Mouse (Mus musculus) limb, embryonic 15.5 days (tissue): ENCODE results near the gene Zfp454. TPM values are rescaled to one million over a fixed set of nuclear protein-coding genes. Genes with fewer than 3 reads are reported as not detected.
A peak's percentile ranks its signal among the peaks of the same experiment; 100 is the strongest.

Experiments
- ATAC-seq: fragments of 200-750 bp; cut with Nextera tagmentation; 2 replicates; pipeline ENCODE4 v1.8.0; 2017; ENCODE audit warnings: low read depth, moderate TSS enrichment; ENCODE audit not compliant: insufficient number of reproducible peaks, low FRiP score, low TSS enrichment
- H3K27ac ChIP-seq: fragments of 300-500 bp; sonication (generic); 2 replicates; pipeline ENCODE4 v1.5.1; 2015; ENCODE audit warnings: moderate library complexity, mild to moderate bottlenecking, inconsistent platforms
- H3K27me3 ChIP-seq: fragments of 300-500 bp; sonication (generic); 2 replicates; pipeline ENCODE4 v1.6.1; 2015; ENCODE audit warnings: inconsistent platforms
- H3K36me3 ChIP-seq: fragments of 300-500 bp; sonication (generic); 2 replicates; pipeline ENCODE4 v1.6.1; 2015; ENCODE audit warnings: inconsistent platforms
- H3K4me1 ChIP-seq: fragments of 300-500 bp; sonication (generic); 2 replicates; pipeline ENCODE4 v1.6.1; 2015; ENCODE audit warnings: inconsistent platforms
- H3K4me2 ChIP-seq: fragments of 300-500 bp; sonication (generic); 2 replicates; pipeline ENCODE4 v1.6.1; 2015; ENCODE audit warnings: mild to moderate bottlenecking, inconsistent platforms
- H3K4me3 ChIP-seq: fragments of 300-500 bp; sonication (generic); 2 replicates; pipeline ENCODE4 v1.5.1; 2015; ENCODE audit warnings: mild to moderate bottlenecking, inconsistent platforms
- H3K9ac ChIP-seq: fragments of 300-500 bp; sonication (generic); 2 replicates; pipeline ENCODE4 v1.6.1; 2015; ENCODE audit warnings: inconsistent platforms
- H3K9me3 ChIP-seq: fragments of 300-500 bp; sonication (generic); 2 replicates; pipeline ENCODE4 v1.6.1; 2016; ENCODE audit warnings: inconsistent platforms
- WGBS: fragments of 180-500 bp; shearing (Covaris S2); methylation state at CpG from one replicate; pipeline ENCODE4 v1.1.7; 2015; 5-methylcytosine and 5-hydroxymethylcytosine counted together
- polyA plus RNA-seq: library from polyadenylated mRNA; unstranded; fragments of >200 nt; fragmentation: Nextera tagmentation; extraction: Ambion mirVana; gene quantifications from 2 replicates; pipeline ENCODE4 v1.2.1, GENCODE M21; 2015

Gene Zfp454
- polyA plus RNA-seq, 1 experiment from 2014 or later, result 8.2 TPM

DNA sequence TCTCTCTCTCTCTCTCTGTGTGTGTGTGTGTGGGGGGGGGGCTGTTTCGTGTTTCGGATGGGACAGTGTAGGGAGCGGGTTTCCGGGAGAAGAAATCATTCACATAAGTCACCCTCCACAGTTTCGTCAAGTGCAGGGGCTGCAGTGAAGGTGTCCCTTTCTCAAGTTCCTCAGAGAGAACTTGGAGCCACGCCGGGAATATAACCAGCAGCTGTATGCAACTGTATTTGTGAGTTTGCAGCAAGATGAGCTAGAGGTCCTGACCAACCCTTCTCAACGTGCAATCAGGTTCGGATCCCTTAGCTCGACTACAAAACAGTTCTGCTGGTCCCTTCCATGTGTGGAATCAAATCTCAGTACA is 538 bp downstream of the Zfp454 start:
- peak overlapping the region; percentile 68 for H3K27ac ChIP-seq
- peak overlapping the region; percentile 72 for H3K4me2 ChIP-seq
- peaks cover 6% of the 10 kb centered on the region for H3K4me1 ChIP-seq
- ATAC-seq, result no peak
- peak overlapping the region; percentile 24 for H3K9ac ChIP-seq
- H3K27me3 ChIP-seq, result no peaks in the 10 kb centered on the region
- H3K9me3 ChIP-seq, result no peaks in the 10 kb centered on the region
- H3K4me3 ChIP-seq, result peak overlapping the region; percentile 48
- H3K36me3 ChIP-seq, result peaks cover 36% of the 10 kb centered on the region
- 8% methylated on average over 10 of the region's 10 CpGs for WGBS

- no peaks in the 10 kb centered on the region for H3K9me3 ChIP-seq
- H3K4me2 ChIP-seq, result peak overlapping the region; percentile 72
- H3K27me3 ChIP-seq, result no peaks in the 10 kb centered on the region
- no peak for ATAC-seq
- peak overlapping the region; percentile 24; the same call in 1 of the 2 replicates for H3K9ac ChIP-seq
- peak overlapping the region; percentile 48 for H3K4me3 ChIP-seq
- H3K36me3 ChIP-seq, result peaks cover 39% of the 10 kb centered on the region
- WGBS, result 44% methylated on average over 8 of the region's 8 CpGs
- peaks cover 6% of the 10 kb centered on the region for H3K4me1 ChIP-seq
- H3K27ac ChIP-seq, result no peak overlapping the region
Measured at GRCm38 (mm10) chr11:50886231-50886932, 1.1 kb downstream of the Zfp454 start.

DNA sequence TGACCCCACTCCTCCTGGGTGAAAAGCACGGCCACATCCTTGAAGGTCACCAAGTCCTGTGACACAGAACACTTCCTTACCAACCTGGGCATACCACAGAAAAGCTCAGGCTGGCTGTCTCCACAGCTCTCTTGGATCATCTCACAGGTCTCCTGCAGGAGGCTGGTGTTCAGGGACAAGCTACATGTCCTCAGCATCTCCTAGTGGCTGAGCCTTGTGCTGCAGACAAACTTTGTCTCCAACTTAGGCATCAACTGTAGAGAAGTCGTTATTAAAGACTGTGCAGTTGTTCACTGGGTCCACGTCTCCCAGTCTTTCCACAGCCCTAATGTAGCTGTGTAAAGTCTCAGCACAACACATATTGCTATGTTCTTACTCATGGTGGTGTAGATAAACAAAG is 3.7 kb downstream of the Zfp454 start:
- H3K4me2 ChIP-seq, result no peak overlapping the region
- H3K4me1 ChIP-seq, result peaks cover 6% of the 10 kb centered on the region
- no peak overlapping the region for H3K9ac ChIP-seq
- no peaks in the 10 kb centered on the region for H3K27me3 ChIP-seq
- H3K4me3 ChIP-seq, result no peak overlapping the region
- H3K36me3 ChIP-seq, result peaks cover 63% of the 10 kb centered on the region
- H3K9me3 ChIP-seq, result no peaks in the 10 kb centered on the region
- no peak overlapping the region for H3K27ac ChIP-seq
- ATAC-seq, result no peak
- 82% methylated on average over 3 of the region's 3 CpGs for WGBS

DNA sequence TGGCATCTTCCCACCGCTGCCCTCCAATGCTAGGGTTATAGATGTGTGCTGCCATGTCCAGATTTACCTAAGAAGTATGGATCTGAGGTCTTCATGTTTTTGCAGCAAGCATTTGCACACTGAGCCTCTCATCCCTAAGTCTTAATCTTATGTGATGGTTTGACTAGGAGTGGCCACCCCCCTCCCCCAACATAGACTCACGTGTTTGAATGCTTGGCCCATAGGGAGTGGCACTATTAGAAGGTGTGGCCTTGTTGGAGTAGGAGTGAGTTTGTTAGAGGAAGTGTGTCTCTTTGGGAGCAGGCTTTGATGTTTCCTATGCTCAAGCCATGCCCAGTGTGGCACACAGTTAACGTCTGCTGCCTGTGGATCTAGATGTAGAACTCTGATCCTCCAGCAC is 8.8 kb downstream of the Zfp454 start:
- Histone ChIP-seq H3K4me1 (no peaks in the 10 kb centered on the region), H3K9ac (no peak overlapping the region), H3K4me2 (no peak overlapping the region), H3K27ac (no peak overlapping the region), H3K4me3 (no peak overlapping the region), H3K9me3 (peaks cover 16% of the 10 kb centered on the region), H3K36me3 (peaks cover 84% of the 10 kb centered on the region), H3K27me3 (no peaks in the 10 kb centered on the region)
- no peak for ATAC-seq
- 90% methylated on average over 3 of the region's 3 CpGs for WGBS

DNA sequence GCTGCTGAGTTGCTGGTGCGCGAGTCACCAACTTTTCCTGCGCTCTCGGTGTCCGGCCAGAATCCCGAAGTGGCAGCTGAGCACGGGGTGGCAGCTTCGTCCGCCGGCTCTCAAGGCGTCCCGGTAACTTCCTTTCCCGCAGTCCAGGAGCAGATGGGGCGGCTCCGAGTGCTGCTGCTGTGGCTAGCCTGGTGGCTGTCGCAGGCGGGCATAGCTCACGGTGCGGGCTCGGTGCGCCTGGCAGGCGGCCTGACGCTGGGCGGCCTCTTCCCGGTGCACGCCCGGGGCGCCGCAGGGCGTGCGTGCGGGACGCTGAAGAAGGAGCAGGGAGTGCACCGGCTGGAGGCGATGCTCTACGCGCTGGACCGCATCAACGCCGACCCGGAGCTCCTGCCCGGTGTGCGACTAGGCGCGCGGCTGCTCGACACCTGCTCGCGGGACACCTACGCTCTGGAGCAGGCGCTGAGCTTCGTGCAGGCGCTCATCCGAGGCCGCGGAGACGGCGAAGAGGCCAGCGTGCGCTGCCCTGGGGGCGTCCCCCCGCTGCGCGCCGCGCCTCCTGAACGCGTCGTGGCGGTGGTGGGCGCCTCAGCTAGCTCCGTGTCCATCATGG is 36.4 kb downstream of the Zfp454 start:
- H3K9me3 ChIP-seq, result no peaks in the 10 kb centered on the region
- H3K27ac ChIP-seq, result no peak overlapping the region
- under 1% methylated on average over 70 of the region's 72 CpGs for WGBS
- H3K36me3 ChIP-seq, result no peaks in the 10 kb centered on the region
- peak overlapping the region; percentile 91 for H3K4me2 ChIP-seq
- peaks cover 56% of the 10 kb centered on the region for H3K27me3 ChIP-seq
- H3K4me3 ChIP-seq, result peak overlapping the region; percentile 44
- no peak overlapping the region for H3K9ac ChIP-seq
- peaks cover 19% of the 10 kb centered on the region for H3K4me1 ChIP-seq
- no peak for ATAC-seq

DNA sequence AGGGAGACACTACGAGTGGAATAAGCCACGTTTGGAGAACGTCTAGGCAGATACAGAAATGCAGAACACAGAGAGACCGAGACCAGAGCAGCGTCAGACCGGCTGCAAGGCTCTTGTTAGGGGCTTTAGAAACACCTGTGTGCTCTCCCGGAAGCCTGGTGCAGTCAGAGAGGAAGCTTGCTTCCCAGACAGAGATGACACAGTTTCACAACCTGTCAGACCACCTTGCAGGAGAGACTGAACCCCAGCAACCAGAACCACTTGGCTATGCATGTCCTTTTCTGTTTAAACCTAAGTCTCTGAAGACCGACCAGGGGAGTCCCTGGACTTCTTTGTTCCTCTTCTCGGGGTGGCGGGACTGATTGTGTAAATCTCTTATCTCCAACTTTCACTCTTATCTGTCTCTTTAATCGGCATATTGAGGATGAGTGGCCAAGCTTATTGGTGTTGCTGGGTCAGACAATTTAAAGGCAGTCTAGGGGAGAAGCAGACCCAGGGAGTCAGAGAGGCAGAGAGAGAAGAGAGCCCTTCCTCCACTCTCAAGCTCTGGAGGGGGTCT is 37.2 kb downstream of the Zfp454 start, which contains the start of gene Grm6:
TSS of gene Grm6 (plus strand) at position 509 of the 559 bp plus-strand sequence.
- no peak for ATAC-seq
- Histone ChIP-seq H3K27me3 (peaks cover 58% of the 10 kb centered on the region), H3K27ac (no peak within 1 kb of the TSS), H3K4me1 (peaks cover 19% of the 10 kb centered on the region), H3K36me3 (no peaks in the 10 kb centered on the region), H3K4me2 (peak within 1 kb of the TSS; percentile 91), H3K4me3 (peak within 1 kb of the TSS; percentile 44), H3K9ac (no peak within 1 kb of the TSS), H3K9me3 (no peaks in the 10 kb centered on the region)
- 2% methylated on average over 11 of the region's 11 CpGs for WGBS

DNA sequence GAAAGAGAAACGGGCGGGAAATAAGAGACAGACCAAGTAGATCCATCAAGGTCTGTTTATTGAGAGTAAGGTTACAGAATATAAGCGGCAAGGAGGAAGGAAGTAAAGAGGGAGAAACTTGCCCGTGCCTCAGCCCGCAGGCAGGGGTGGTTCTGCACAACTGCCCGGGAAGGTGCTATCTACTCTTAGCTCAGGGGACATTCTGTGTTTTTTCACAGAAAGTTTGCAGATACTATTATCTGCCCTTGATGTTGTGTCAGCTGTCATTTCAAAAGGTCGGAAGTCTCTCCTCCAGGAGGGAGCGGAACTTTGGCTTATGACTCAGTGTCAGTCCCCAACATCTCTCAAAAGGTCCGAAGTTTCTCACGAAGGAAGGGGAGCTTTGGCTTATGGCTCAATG is 38.1 kb downstream of the Zfp454 start:
- WGBS, result 5% methylated on average over 10 of the region's 10 CpGs
- H3K36me3 ChIP-seq, result no peaks in the 10 kb centered on the region
- no peak overlapping the region for H3K9ac ChIP-seq
- peaks cover 19% of the 10 kb centered on the region for H3K4me1 ChIP-seq
- no peak overlapping the region for H3K4me2 ChIP-seq
- H3K27ac ChIP-seq, result no peak overlapping the region
- no peaks in the 10 kb centered on the region for H3K9me3 ChIP-seq
- H3K4me3 ChIP-seq, result no peak overlapping the region
- H3K27me3 ChIP-seq, result peaks cover 59% of the 10 kb centered on the region
- no peak for ATAC-seq

GRCm38 (mm10) chr11:50848520-50849137 is 38.8 kb downstream of the Zfp454 start:
- H3K4me2 ChIP-seq, result no peak overlapping the region
- peaks cover 59% of the 10 kb centered on the region for H3K27me3 ChIP-seq
- 39% methylated on average over 3 of the region's 3 CpGs for WGBS
- H3K9ac ChIP-seq, result no peak overlapping the region
- ATAC-seq, result no peak
- H3K36me3 ChIP-seq, result no peaks in the 10 kb centered on the region
- H3K9me3 ChIP-seq, result no peaks in the 10 kb centered on the region
- H3K27ac ChIP-seq, result no peak overlapping the region
- H3K4me1 ChIP-seq, result peaks cover 19% of the 10 kb centered on the region
- no peak overlapping the region for H3K4me3 ChIP-seq

GRCm38 (mm10) chr11:50847047-50847446 is 40.4 kb downstream of the Zfp454 start:
- ATAC-seq, result no peak
- Histone ChIP-seq H3K4me3 (no peak overlapping the region), H3K36me3 (no peaks in the 10 kb centered on the region), H3K9ac (no peak overlapping the region), H3K4me2 (no peak overlapping the region), H3K4me1 (peaks cover 19% of the 10 kb centered on the region), H3K27me3 (peaks cover 46% of the 10 kb centered on the region), H3K9me3 (no peaks in the 10 kb centered on the region), H3K27ac (no peak overlapping the region)
- 72% methylated on average over 5 of the region's 5 CpGs for WGBS

DNA sequence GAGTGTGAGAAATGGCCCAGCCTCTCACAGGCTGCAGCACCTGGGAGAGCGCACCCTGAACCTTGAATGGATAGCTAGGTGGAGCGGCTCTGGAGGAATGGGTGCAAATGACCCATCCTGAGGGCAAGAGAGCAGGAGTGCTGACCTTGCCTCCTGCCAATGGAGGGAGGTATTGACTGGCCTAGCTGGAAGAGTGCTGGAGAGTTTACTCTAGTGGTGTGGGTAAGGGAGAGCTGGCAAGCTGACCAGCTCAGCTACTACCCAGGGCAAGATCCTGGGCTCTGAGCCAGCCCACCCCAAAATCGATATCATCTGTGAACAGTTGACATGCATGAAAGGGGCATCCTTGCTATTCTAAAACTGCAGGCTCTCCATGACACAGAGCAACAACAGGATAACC is 41.5 kb downstream of the Zfp454 start:
- Histone ChIP-seq H3K4me2 (no peak overlapping the region), H3K36me3 (no peaks in the 10 kb centered on the region), H3K27ac (no peak overlapping the region), H3K9ac (no peak overlapping the region), H3K4me3 (no peak overlapping the region), H3K27me3 (peaks cover 35% of the 10 kb centered on the region), H3K9me3 (no peaks in the 10 kb centered on the region), H3K4me1 (peaks cover 17% of the 10 kb centered on the region)
- no peak for ATAC-seq
- WGBS, result 87% methylated on average over 3 of the region's 3 CpGs

DNA sequence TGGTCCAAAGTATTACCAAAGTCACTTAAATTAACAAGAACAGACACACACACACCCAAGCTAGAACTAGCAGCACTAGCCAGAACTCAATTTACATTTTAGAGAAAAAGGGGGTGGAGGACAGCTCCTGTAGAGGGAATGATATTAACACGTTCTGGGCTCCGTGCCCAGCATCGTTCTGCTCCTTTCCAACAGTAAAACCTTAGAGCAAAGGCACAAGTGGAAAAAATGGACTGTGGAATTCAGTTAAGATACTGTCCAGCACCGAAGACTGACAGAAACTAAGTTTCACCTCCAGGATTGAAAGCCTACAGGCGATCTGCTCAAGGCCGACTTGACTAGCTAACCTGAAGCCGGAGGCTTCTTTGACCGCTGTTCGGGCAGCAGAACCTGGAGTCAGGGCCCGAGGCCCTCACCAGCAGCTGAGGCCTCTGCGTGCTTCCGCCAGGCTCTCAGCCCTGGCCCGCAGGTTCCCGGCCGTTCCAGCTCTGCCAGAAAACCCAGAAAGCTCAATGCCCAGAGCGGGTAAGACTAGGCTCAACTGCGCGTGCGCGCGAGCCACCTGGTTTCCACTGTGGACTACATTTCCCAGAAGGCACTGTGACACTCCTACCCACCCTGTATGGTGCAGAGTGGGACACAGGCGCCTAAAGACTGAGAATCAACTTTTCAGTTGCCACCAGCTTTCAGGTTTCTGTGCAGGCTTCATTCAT is 46.3 kb downstream of the Zfp454 start, which contains the start of gene Zfp879:
TSS of gene Zfp879 (minus strand) at position 530 of the 713 bp plus-strand sequence.
- Histone ChIP-seq H3K27me3 (0 out of 2 replicates have a peak, but pooled peaks cover 3% of the 10 kb centered on the region), H3K9me3 (no peaks in the 10 kb centered on the region), H3K9ac (peak within 1 kb of the TSS; percentile 51), H3K36me3 (no peaks in the 10 kb centered on the region), H3K4me3 (peak within 1 kb of the TSS; percentile 43), H3K4me2 (peak within 1 kb of the TSS; percentile 63), H3K4me1 (peaks cover 19% of the 10 kb centered on the region), H3K27ac (peak within 1 kb of the TSS; percentile 96)
- 9% methylated on average over 22 of the region's 22 CpGs for WGBS
- ATAC-seq, result peak; percentile 91
